Mouse (Mus musculus): ENCODE measurements around the gene Baz1b.
"Not testable (repeated sequence)": the region's sequence is repeated elsewhere in the genome, so short reads cannot be mapped to it uniquely, and the experiment has no call there.

Gene Baz1b

DNA sequence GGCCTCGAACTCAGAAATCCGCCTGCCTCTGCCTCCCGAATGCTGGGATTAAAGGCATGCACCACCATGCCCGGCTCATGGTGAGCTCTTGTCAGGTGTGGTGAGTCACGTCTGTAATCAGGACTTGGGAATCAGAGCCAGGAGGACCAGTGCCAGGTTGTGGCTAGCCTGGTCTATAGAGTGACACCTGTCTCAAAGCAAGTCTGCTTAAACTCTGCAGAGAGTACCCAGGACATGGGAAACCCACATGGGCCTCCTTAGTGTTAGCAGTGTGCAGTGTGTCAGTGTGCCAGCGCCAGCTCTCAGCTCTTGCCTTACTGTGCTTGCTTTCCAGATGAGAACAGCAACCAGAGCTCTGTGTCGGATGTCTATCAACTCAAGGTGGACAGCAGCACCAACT lies 7.4 kb upstream of the Baz1b start:
- no peak for DNase-seq (ENCODE audit: low spot score)

DNA sequence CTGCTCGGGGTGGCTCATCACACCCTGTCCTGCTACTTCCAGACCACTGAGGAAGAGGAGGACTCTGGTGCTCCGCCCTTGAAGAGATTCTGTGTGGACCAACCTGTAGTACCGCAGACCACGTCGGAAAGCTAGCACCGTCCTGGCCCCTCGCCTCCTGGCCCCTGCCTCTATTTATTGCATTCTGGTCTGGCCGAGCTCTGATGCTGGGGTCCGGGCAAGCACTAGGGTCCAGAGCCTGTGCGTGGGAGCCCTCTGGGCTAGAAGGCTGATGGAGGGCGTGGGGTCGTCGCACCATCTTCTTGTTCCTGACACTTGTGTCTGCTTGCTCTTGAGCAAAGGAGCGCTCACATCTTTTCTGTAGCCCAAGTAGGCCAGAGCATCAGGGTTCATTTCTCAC lies 6.3 kb upstream of the Baz1b start:
- no peak for DNase-seq (ENCODE audit: low spot score)

DNA sequence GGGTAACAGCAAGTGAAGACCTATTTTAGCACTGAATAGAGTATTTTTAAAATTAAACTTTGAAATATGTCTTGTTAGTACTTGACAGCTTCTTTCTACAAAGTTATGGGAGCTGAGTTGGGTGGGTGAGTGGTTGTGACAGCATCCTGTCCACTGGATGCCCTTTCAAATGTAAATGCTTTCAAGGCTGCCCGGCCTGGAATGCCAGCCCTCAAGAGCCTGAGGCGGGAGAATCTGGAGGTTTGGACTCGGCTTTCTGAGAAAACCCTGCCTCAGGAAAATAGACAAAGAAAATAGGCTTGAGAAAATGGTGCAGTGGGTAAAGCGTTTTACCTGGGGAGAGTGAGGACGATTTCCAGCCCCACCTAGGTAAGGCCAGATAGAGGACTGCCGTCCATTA lies 5.3 kb upstream of the Baz1b start:
- no peak for DNase-seq (ENCODE audit: low spot score)

DNA sequence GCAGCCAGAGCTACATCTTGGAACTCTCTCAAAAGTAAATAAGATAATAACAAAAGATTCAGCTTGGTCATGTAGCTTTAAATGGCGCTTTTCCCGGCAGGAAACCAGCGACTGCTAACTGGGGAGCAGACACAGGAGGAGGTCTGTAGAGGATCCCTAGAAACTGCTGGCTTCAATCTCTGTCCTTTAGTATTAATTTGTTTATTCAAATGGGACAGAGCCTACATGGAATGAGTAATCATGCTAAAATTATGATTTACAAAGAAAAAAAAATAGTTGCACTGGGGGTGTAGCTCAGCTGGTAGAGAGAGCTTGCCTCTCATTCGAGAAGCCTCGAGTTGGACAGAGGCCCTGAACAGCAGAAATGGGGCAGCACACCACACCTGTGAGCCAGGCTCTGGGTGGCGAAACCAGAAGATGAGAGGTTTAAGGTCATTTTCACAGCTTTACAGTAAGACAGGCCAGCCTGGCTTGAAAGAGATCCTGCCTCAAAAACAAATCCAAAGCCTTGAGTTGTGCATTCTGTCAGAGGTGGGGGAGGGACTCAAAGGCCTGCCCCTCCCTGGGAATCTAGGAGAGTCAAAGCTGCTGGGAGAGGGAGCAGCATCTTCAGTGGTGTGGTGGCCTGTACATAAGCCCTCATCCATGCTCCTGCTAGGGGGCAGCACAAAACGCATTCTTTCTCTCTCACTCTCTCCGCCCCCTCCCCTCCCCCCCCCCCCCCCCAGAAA lies 3.8 kb upstream of the Baz1b start:
- DNase-seq (ENCODE audit: low spot score), result peak; percentile 58

DNA sequence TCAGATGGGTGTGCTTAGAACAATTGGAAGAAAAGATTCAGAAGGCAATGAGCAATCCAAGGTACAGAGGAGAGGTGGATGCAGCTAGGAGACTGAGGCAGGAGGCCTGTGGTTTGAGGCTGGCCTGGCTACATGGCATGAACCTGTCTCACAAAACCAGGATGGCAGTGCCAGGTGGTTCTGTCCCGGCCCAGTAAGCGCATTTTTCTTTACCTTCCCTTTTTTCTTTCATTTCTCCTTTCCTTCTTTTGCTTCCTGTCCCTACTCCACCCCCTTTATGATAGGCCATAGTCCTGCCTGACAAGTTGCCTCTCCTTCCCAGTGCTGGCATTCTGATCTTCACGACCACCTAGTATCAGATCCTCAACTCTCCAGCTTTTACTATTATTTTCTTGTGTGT lies 2.0 kb upstream of the Baz1b start:
- no peak for DNase-seq (ENCODE audit: low spot score)

DNA sequence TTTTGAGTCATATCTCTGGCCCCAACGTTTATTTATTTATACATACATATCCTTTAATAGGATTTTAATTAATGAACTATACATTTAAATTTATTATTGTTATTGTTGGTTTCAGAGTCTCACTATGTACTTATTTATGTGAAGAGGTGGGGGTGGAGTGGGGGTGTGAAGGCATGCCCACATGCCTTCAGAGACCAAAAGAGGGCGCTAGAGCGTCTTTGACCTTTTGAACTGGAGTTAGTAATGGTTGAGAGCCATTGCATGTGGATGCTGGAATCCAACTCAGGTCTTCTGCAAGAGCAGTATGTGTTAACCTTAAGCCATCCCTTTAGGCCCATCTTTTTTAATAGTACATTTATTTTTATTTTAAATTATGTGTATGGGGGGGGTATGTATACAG lies 1.5 kb upstream of the Baz1b start:
- no peak for DNase-seq (ENCODE audit: low spot score)

DNA sequence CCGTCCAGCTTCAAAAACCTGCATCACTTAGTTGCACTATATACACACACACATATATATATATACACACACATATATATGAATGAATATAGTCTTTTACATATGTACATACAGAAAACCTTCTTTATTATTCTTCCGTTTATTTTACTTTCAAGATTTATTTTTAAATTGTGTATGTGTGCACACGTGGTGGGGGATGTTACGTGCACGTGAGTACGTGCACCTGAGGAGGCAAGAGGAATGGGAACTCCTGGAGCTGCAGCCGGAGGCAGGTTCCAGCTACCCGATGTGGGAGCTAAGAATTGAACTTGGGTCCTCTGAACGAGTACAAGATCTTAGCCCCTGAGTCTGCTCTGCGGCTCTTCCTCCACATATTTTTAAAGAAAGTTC lies 838 bp upstream of the Baz1b start:
- no peak for DNase-seq (ENCODE audit: low spot score)

DNA sequence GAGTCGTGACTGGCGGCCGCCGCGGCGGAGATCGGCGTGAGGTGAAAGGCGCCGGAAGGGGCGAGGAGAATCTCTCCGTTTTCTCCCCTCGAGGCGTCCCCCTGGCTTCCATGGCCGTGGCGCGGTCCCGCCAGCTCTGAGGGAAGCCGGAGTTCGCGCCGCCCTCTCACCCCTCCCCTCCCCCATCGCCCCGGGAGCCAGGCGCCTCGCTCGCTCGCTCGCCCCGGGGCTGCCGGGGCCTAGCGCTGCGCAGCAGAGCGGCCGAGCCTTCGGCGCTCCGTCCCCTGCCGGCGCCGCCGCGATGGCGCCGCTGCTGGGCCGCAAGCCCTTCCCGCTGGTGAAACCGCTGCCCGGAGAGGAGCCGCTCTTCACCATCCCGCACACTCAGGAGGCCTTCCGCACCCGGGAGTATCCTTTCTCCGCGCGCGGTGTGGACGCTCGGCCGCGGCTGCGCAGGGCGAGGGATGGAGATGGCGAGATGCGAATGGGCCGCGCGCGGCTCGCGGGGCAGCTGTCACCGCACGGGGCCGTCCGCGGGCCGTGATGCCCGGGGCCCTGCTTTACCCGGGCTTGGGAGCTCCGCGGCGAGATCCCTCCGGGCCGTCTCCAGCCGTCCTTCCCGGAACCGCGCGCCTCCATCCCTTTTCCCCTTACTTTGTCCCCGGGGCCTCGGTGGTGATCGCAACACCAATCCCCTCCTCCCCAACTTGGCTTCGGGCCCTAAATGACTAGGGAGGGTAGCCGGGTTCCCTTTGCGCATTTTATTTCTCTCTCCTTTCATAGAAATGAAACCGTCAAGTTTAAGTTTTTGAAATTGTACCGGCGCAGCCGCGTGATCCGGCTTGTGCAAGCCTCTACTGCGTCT lies 517 bp downstream of the Baz1b start:
- no peak for DNase-seq (ENCODE audit: low spot score)

DNA sequence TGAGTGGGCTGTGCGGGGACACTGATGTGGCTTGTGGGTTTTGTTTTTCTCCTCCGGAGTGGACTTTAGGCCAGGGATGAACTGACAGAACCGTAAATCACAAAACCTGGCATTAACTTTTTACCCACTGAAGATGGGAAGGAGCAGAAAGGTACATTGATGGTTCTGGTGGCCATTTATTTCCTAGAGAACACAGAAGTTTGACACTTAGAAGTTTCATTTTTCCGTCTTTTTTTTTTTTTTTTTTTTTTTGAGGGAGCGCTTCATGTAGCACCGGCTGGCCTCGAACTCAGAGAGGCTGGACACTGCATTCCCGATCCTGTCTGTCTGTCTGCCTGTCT lies 1.1 kb downstream of the Baz1b start:
- no peak for DNase-seq (ENCODE audit: low spot score)

DNA sequence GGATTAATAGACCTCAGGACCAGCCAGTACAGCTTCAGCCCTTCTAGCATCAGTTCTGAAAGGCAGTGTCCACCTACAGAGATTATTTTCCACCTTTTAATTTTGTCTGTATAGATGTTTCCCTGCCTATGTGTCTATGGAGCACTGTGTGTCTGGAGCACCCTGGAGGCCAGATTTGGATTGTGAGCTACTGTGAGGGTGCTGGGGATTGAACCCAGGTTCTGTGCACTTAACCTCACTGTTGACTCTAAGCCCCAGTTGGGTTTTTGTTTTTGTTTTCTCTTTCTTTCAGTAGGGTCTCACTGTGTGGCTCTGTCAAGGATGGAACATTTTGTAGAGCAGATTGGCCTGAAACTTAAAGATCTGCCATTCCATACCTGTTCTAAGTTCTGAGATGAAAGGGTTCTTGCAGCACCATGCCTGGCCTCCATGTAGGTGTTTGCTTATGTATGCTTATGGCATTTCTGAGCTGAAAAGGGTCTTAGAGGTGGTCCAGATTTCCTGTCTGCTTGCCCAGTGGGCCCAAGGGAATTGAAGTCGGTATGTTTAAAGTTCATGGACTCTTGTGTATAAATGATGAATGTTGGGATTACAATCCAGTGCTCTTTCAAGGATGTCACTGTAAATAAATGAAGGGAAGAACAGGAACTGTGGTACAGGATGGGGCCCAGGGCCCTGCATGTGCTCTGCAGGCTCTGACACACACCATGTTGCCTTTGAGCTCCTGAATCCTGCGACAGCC lies 2.4 kb downstream of the Baz1b start:
- DNase-seq (ENCODE audit: low spot score), result no peak

DNA sequence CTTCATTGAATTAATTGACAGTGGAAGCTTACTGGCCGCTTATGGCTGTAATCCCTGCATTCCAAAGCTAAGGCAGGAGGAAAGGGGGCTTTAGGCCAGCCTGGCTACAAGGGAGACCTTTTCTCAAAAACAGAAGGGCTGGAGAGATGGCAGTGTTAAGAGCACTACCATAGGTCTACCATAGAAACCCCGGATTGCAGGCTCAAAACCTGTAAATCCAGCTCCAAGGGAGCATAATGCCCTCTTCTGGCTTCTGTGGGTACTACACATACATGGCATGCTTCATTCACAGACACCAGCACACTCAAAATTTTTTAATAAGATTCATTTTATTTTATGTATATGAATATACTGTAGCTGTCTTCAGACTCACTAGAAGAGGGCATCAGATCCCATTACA lies 4.6 kb downstream of the Baz1b start:
- peak; percentile 81 for DNase-seq (ENCODE audit: low spot score)

DNA sequence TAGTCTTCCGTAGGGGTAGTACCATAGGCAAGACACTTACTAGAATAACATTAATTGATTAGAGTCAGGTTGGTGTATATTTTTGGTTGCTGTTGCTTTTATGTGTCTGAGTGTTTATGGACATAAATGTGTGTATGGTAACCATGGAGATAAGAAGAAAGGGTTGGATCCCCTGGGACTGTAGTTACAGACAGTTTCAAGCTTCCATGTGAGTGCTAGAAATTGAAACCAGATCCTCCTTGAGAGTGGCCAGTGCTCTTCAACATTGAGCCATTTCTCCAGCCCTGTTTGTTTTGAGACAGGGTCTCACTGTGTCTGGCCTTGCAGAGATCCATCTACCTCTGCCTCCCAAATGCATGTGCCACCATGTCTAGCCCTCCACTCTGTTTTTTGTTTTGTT lies 5.4 kb downstream of the Baz1b start:
- DNase-seq (ENCODE audit: low spot score), result no peak

DNA sequence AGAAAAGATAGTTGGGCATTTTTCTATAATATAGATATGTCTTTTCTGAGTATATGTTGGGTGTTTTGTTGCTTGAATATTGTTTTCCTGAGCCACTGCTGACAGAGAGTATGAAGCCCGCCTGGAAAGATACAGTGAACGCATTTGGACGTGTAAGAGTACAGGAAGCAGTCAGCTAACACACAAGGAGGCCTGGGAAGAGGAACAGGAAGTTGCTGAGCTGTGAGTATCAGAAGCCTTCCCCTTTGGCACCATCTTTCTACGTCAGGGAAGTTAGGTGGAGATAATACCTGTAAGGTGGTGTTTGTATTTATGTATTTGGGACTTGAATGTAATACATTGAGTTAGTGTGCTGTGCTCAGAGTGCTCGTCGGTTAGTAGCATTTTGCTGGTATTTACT lies 9.3 kb downstream of the Baz1b start:
- no peak for DNase-seq (ENCODE audit: low spot score)

DNA sequence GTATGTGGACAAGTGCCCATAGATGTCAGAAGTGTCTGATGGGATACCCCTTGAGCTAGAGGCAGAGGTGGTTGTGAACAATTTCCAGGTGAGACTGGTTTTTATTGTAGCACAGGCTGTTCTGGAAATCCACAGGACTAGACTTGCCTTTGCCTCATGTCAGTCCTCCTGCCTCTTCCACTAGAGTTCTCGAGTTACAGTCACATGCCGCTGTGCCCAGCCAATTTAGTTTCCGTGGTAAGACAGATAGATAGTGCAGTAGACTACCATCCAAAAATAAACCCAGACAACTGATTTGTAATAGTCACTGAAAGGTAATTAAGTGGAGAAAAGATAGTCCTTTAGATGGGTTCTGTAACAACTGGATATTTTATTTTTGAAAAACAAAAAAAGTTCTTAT lies 15.7 kb downstream of the Baz1b start:
- DNase-seq (ENCODE audit: low spot score), result no peak

DNA sequence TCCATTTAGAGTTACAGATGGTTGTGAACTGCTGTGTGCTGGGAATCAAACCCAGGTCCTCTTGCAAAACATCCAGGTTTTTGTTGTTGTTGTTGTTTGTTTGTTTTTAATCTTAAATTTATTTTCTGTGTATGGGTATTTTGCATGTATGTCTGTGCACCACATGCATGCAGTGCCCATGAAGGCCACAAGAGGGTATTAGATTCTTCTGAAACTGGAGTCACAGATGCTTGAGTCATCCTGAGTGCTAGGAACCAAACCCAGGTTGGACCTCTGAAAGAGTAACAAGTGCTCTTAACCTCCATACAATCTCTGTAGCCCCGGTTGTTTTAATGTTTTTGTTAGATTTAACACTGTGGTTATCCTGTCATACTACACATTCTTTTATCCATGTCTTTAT lies 21.1 kb downstream of the Baz1b start:
- DNase-seq (ENCODE audit: low spot score), result no peak

DNA sequence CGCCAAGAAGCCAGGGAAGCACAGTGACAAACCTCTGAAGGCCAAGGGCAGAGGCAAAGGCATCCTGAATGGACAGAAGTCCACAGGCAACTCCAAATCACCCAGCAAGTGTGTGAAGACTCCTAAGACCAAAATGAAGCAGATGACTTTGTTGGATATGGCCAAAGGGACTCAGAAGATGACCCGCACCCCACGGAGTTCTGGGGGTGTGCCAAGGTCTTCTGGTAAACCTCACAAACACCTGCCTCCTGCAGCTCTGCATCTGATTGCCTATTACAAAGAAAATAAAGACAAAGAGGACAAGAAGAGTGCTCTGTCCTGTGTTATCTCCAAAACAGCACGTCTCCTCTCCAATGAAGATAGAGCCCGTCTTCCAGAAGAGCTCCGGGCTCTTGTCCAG lies 29.8 kb downstream of the Baz1b start:
- no peak for DNase-seq (ENCODE audit: low spot score)

DNA sequence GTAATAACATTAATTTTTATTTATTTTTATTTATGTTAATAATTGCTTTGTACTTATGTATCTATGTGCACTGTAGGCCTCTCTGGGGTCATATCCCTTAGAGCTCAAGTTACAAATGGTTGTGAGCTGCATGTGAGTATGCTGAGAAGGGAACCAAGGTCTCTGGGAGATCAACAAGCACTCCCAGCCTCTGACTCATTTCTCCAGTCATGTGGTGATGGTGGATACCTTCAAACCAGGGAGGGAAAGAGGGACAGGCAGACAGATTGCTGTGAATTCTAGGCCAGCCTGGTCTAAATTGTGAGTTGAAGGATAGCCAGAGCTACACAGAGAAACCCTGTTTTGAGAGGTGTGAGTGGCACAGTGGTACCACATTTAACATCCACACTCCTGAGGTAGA lies 33.9 kb downstream of the Baz1b start:
- DNase-seq (ENCODE audit: low spot score), result no peak

DNA sequence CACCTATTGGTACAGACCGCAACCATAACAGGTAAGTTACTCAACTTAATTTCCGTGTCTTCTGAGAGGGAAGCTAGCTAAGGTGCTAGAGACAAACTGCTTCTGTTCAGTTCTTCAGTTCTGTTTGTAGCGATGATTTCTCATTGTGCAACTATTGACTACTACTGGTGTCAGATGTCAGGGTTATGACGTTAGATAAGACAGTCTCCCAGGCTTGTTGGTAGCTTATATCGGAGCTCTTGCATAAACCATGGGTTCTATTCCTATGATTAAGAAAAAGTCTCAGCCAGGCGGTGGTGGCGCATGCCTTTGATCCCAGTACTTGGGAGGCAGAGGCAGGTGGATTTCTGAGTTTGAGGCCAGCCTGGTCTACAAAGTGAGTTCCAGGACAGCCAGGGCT lies 35.0 kb downstream of the Baz1b start:
- DNase-seq (ENCODE audit: low spot score), result no peak

DNA sequence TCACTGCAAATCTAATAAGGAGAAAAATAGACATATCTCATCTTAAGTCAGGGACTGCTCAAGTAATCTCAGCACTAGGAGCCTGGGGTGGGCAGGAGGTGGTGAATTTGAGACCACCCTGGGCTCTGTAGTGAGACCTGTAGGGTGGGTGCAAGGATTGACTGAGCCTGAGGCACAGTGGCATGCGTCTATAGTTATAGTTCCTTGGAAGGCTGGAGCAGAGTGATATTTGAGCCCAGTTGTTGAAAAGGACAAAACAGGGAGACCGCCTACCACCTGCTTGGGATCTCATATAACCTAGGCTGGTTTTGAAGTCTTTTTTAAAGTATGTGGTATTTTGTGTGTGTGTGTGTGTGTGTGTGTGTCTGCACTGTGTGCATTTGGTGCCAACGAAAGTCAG lies 37.1 kb downstream of the Baz1b start:
- no peak for DNase-seq (ENCODE audit: low spot score)

DNA sequence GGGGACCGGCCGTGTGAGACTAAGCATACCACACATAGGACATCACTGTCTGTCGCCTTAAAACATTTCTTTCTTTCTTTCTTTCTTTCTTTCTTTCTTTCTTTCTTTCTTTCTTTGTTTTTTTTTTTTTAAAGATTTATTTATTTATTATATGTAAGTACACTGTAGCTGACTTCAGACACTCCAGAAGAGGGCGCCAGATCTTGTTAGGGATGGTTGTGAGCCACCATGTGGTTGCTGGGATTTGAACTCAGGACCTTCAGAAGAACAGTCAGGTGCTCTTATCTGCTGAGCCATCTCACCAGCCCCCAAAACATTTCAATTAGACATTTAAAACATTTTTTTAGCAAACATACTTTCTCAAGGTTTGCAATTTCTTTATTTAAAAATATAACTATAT lies 38.8 kb downstream of the Baz1b start:
- not testable (repeated sequence) for DNase-seq (ENCODE audit: low spot score)

DNA sequence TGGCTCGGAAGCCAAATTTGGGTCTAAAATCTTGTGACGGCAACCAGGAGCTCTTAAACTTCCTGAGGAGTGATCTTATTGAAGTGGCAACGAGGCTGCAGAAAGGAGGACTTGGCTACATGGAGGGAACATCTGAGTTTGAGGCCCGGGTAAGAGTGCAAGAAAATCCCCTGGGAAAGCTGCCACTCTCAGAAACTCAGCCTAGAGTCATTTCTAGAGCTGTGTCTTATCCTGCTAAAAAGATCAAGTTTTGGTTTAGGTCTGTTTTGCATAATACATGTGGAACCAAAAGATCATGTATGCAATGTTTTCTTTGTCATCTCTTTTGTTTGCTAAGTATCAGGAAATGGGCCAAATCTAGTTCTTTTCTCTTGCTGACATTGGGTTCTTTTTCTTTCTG lies 43.1 kb downstream of the Baz1b start:
- DNase-seq (ENCODE audit: low spot score), result no peak

DNA sequence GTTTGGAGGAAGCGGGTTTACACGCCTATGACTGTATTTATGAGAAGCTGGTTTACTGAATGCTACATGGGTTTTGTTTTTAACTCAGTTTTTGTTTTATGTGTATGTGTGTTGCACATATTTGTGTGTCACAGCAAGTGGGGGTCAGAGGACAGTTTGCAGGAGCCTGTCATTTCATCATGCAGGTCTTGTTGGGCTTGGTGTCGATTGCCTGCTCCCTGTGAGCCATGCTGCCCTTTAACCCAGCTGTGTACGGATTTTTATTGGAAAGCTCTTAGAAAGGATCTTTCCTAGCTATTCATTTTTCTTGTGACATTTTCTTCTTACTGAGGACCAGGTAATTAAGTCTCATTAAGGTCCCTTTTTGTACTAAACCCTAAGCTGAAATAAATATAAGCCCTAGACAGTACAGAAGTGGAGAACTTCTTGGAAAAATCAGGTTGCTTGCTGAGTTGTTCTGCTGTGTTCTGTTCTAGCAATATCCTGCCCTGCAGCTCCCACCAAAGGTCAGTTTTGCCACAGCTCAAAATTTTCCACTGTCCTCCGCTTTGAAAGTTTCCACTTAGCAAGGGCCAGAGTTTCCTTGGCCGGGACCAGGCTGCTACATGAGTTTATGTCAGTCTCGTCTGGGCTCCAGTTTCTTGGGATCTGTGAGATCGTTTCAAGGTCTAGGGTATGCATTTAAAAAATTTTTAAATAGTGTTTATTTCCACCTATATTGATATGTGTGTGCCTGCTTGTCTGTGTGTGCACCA lies 46.3 kb downstream of the Baz1b start:
- no peak for DNase-seq (ENCODE audit: low spot score)

All from layer of hippocampus, adult 11-12 months (tissue).